Mouse (Mus musculus) retina, postnatal 7 days (tissue): ENCODE results near the gene Gm44973.

Experiments used
- DNase-seq: peaks from one replicate; pipeline ENCODE4 v3.0.0-alpha.2; 2012; ENCODE audit warnings: low read depth, low spot score

Gm44973 gene

DNA sequence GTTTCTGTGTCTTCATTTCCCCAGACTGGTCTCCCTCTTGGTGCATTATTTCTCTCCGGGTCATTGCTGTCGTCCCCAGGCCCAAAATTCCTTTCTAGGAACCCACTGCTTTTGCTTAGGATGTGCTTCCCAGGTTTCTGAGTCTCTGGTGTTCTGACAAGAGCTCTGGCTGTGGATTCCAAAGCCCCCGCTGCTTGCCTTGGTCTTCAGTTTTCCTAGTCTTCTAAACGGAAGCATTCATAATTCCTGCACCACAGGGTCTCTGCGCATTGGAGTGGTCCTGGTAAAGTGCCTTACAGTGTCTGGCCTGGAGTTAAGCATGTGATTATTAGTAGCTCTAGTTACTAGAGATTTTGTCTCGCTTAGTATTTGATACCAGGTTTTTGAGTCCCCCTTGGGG lies 65.5 kb downstream of the Gm44973 start:
- DNase-seq = no peak

DNA sequence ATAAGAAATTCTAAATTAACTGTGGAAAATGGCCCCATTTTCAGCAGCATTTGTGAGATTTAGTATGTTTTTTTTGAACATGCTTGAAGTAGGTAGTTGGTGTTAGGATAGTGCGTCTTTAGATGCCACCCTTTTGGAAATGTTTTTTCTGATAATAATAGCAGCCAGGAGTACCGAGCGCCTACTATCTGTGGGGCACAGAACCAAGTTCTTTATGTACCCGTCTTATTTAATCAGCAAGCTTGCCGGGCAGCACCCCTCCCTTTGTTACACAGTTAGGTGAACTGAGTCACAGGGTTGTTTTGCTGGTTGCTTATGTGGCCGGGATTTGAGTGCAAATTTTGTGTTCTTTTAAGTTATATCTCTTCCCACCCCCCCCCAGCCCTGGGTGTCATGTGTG lies 65.9 kb downstream of the Gm44973 start:
- no peak for DNase-seq

DNA sequence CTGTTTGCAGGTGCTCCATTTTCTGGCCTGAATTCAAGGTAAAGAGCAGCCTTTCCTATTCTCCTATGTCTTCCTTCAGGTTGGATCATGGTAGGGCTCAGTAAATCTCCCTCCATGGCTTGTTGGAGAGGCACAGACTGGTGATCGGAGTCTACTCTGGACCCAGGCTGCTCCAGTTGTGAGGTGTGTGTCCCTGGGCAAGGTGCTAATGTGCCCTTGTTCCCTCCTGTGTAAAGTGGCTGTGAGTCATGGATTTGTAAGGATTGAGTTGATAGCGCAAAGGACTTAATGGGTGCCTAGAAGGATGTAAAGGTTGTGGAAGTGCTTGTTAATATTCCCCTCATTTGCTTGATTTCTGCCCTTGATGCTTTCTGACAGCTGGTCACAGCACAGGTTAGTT lies 66.6 kb downstream of the Gm44973 start:
- no peak for DNase-seq
